Mouse (Mus musculus) liver, embryonic 16.5 days (tissue): Measurements from ENCODE around the gene Slc22a15. TPM values are rescaled to one million over a fixed set of nuclear protein-coding genes. Genes with fewer than 3 reads are reported as not detected.

ENCODE experiments used
- ATAC-seq: fragments of 200-750 bp; cut with Nextera tagmentation; 2 replicates; pipeline ENCODE4 v1.8.0; 2017; ENCODE audit warnings: low read depth, mild to moderate bottlenecking, moderate number of reproducible peaks, moderate library complexity
- H3K27ac ChIP-seq: fragments of 300-500 bp; sonication (generic); 2 replicates; pipeline ENCODE4 v1.5.1; 2014; ENCODE audit warnings: mild to moderate bottlenecking, low read length
- H3K27me3 ChIP-seq: fragments of 300-500 bp; sonication (generic); 2 replicates; pipeline ENCODE4 v1.6.1; 2014; ENCODE audit warnings: low read depth, low read length, mixed read lengths; ENCODE audit not compliant: control insufficient read depth, insufficient read depth
- H3K36me3 ChIP-seq: fragments of 300-500 bp; sonication (generic); 2 replicates; pipeline ENCODE4 v1.6.1; 2014; ENCODE audit warnings: mild to moderate bottlenecking; ENCODE audit not compliant: control insufficient read depth, insufficient read depth
- H3K4me1 ChIP-seq: fragments of 300-500 bp; sonication (generic); 2 replicates; pipeline ENCODE4 v1.6.1; 2014; ENCODE audit warnings: low read depth, low read length, mixed read lengths; ENCODE audit not compliant: control insufficient read depth
- H3K4me2 ChIP-seq: fragments of 300-500 bp; sonication (generic); 2 replicates; pipeline ENCODE4 v1.6.1; 2014; ENCODE audit warnings: low read depth, low read length, mixed read lengths
- H3K4me3 ChIP-seq: fragments of 300-500 bp; sonication (generic); 2 replicates; pipeline ENCODE4 v1.5.1; 2014; ENCODE audit warnings: low read depth, mild to moderate bottlenecking, low read length
- H3K9ac ChIP-seq: fragments of 300-500 bp; sonication (generic); 2 replicates; pipeline ENCODE4 v1.6.1; 2014; ENCODE audit warnings: low read depth, low read length
- H3K9me3 ChIP-seq: fragments of 300-500 bp; sonication (generic); replicated peaks from 2 replicates; pipeline ENCODE4 v1.6.1; 2016; ENCODE audit warnings: low read length; ENCODE audit not compliant: control insufficient read depth
- WGBS: fragments of 180-500 bp; shearing (Covaris S2); extraction: QIAGEN DNeasy Blood & Tissue Kit; methylation state at CpG from one replicate; pipeline ENCODE4 v1.1.7; 2014; ENCODE audit not compliant: insufficient replicate concordance; 5-methylcytosine and 5-hydroxymethylcytosine counted together
- polyA plus RNA-seq: library from polyadenylated mRNA; unstranded; fragments of >200 nt; fragmentation: Nextera tagmentation; extraction: Ambion mirVana; gene quantifications from 2 replicates; pipeline ENCODE4 v1.2.1, GENCODE M21; 2015

The Slc22a15 gene
- polyA plus RNA-seq, 1 experiment from 2014 or later, result 3.1 TPM

DNA sequence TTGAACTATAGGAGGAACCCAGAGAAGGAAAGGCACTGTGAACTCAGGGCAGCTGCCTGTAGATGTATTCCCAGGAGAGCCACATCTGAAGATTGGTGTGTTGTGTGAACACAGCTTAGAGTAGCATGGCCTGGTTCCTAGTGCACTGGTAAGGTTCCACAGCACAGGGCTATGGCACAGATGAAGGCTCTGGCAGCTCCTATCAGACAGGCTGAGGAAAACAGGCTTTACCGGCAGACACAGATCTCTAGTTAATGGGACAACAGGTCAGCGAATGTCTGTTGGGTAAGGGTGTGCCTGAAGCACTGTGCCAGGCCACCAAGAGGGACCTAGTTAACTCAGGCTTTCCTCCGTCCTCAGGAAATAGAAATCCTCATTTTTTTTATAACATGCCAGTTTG lies 87.3 kb downstream of the Slc22a15 start:
- no peak overlapping the region for H3K4me2 ChIP-seq
- no peaks in the 10 kb centered on the region for H3K9me3 ChIP-seq
- ATAC-seq, result no peak
- WGBS, result 72% methylated on average over 3 of the region's 3 CpGs
- no peak overlapping the region; the same call in 1 of the 2 replicates for H3K27ac ChIP-seq
- no peaks in the 10 kb centered on the region for H3K36me3 ChIP-seq
- H3K4me3 ChIP-seq, result no peak overlapping the region
- H3K9ac ChIP-seq, result no peak overlapping the region
- no peaks in the 10 kb centered on the region for H3K4me1 ChIP-seq
- H3K27me3 ChIP-seq, result no peaks in the 10 kb centered on the region

DNA sequence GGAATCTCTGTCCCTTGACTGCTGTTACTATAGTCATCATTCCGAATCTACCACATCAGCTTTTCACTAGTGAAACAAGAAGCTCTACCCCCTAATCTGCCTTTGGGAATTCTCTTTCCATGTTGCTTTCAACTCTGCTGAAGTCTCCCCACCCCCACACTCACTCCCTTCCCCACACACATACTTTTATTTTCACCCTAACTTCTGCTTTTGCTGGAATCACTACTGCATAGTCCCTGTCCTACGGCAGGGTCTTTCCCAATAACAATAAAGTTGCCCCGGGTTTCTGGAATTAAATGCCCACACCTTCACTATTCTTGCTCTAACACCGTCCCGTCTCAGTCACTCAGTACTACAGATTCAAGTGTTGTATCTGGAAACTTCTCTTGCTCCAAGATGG lies 87.7 kb downstream of the Slc22a15 start:
- H3K4me2 ChIP-seq, result peak overlapping the region; percentile 9; the same call in 1 of the 2 replicates
- H3K27ac ChIP-seq, result no peak overlapping the region; the same call in 1 of the 2 replicates
- ATAC-seq, result no peak
- no peaks in the 10 kb centered on the region for H3K4me1 ChIP-seq
- H3K27me3 ChIP-seq, result no peaks in the 10 kb centered on the region
- no peaks in the 10 kb centered on the region for H3K9me3 ChIP-seq
- H3K36me3 ChIP-seq, result no peaks in the 10 kb centered on the region
- H3K4me3 ChIP-seq, result no peak overlapping the region
- no peak overlapping the region for H3K9ac ChIP-seq
- WGBS, result 49% methylated on average over 5 of the region's 5 CpGs

DNA sequence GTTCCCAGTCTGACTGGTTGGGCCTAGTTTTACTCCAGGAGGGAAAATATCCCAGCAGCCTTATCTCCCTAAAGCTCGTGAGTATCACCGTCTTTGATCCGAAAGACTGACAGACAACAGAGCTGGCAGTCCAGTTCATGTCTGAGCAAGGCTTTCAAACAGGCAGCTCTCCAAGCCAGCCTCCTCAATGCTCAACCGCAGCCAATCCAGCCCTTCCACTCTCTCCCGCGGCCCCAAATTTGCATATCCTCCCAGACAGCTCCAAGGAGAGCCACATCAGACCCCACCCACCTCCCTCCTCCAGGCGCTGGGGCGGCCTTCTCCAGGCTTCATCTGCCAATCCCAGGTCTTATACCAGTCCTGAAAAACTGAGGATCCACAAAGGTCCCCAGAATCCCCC lies 88.2 kb downstream of the Slc22a15 start:
- H3K4me1 ChIP-seq, result no peaks in the 10 kb centered on the region
- H3K4me3 ChIP-seq, result no peak overlapping the region
- H3K27ac ChIP-seq, result no peak overlapping the region
- peak; percentile 40; the same call in 1 of the 2 replicates for ATAC-seq
- no peaks in the 10 kb centered on the region for H3K36me3 ChIP-seq
- H3K27me3 ChIP-seq, result no peaks in the 10 kb centered on the region
- peak overlapping the region; percentile 9; the same call in 1 of the 2 replicates for H3K4me2 ChIP-seq
- H3K9ac ChIP-seq, result no peak overlapping the region
- no peaks in the 10 kb centered on the region for H3K9me3 ChIP-seq
- WGBS, result 2% methylated on average over 8 of the region's 8 CpGs

DNA sequence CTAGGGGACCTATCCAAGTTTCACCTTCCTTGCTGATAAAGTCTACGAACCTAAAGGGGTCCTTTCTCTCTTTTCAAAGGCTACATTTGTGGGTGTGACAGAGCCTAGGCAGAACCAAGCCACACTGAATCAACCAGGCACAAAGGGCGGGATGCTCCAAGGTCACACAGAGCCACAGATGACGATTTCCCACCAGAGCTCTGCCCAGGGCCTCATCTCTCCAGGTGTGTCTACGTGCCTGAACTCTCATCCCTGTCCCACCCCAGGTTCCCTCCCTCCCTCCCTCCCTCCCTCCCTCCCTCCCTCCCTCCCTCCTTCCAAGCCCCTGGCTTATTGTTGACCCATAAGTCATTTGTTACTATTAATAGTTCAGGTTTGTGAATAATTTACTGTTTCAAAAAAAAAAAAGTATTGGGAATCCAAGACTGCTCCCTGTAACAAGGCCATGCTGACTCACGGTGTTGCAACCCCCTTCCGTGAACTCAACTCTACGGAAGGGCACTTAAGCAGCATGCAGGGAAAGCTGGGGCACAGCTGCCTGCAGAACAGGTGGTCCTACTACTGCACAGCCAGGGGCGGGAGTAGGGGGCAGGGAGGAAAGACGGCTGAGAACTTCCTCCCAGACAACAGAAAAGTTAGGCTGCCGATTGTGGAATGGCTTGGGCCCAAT lies 92.9 kb downstream of the Slc22a15 start:
- Histone ChIP-seq H3K9me3 (no peaks in the 10 kb centered on the region), H3K27me3 (no peaks in the 10 kb centered on the region), H3K9ac (no peak overlapping the region), H3K27ac (no peak overlapping the region), H3K4me1 (no peaks in the 10 kb centered on the region), H3K4me2 (no peak overlapping the region), H3K36me3 (no peaks in the 10 kb centered on the region), H3K4me3 (no peak overlapping the region)
- ATAC-seq, result peak; percentile 64
- WGBS, result 39% methylated on average over 10 of the region's 10 CpGs

DNA sequence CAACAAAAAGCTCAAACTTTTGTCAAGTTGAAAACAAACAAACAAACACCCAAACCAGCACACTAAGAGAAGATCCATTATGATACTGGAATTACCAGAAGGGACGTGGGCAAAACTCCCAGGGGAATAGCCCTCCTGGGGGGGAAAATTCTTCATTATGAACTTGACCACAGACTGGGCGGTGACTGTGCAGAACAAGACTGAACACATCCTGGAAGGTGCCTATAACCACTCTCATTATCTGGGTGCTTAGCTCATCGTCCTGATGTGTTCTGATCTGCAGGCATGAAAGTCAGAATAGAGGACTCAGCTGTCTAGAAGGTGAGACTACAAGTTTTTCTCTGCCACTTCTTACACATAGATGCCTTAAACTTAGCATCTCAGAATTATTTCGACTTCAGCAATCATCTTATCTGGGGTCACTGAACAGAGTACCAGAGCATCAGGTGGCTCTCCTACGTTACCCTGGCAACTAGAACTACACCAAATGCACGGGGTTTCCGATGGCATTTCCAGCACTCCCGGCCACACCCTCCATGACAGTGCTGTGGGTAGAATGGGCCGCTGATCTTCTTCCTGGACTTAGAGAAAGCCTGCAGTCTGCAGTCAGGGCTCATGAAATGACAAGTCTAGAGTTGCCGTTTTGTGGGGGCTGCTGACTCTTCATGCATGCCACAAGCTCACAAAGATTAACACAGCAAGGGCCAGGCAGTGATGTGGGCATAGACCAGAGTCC lies 94.2 kb downstream of the Slc22a15 start:
- H3K4me3 ChIP-seq, result no peak overlapping the region

DNA sequence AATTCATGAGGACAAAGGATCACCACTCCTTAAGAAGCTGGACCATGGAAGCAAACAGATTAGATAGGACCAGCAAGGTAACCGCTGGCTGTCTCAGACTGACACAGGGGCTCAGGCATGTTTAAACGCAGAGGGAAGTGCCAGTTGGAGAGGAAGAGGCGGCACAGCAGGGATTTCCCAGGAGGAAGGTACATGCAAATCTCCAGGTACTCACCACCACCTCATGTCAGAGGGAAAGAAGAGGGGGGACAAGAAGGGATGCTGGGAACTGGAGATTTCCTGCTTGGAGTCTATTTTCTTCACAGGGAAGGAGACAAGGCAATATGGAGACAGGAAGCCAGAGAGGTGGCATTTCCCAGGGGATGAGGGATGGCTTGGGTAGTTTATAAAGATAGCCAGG lies 95.7 kb downstream of the Slc22a15 start:
- Histone ChIP-seq H3K27ac (no peak overlapping the region), H3K9me3 (no peaks in the 10 kb centered on the region), H3K4me3 (no peak overlapping the region), H3K4me2 (no peak overlapping the region), H3K9ac (no peak overlapping the region), H3K36me3 (no peaks in the 10 kb centered on the region), H3K27me3 (no peaks in the 10 kb centered on the region), H3K4me1 (no peaks in the 10 kb centered on the region)
- ATAC-seq, result no peak
- 19% methylated on average over 3 of the region's 3 CpGs for WGBS

More for the DNA sequence above, 94.2 kb downstream of the Slc22a15 start:
- H3K36me3 ChIP-seq, result no peaks in the 10 kb centered on the region
- H3K27ac ChIP-seq, result no peak overlapping the region
- H3K9me3 ChIP-seq, result no peaks in the 10 kb centered on the region
- H3K9ac ChIP-seq, result no peak overlapping the region
- no peaks in the 10 kb centered on the region for H3K27me3 ChIP-seq
- H3K4me2 ChIP-seq, result no peak overlapping the region
- ATAC-seq, result no peak
- WGBS, result 51% methylated on average over 10 of the region's 10 CpGs
- H3K4me1 ChIP-seq, result no peaks in the 10 kb centered on the region

DNA sequence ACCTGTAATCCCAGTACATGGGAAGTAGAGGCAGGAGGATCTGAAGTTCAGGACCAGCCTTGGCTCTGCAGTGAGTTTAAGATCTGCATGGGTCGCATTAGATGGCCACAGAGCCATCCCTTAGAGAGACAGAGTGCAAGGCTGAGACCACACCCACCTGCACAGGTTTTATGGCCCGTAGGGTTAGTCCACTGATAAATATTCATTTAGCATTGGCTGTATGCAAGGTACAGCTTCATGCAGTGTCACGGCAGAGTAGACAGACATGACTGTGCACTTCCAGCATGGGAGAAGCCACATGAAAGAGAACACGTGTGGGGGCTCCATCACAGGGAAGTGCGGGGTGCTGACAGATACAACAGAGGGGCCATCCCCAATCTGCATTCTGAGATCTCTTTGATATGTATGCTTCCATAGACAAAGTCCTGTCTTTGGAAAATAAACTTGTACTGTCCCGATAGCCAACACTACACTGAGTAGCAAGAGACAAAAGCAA lies 97.0 kb downstream of the Slc22a15 start:
- Histone ChIP-seq H3K27me3 (no peaks in the 10 kb centered on the region), H3K9ac (no peak overlapping the region), H3K27ac (no peak overlapping the region), H3K4me1 (no peaks in the 10 kb centered on the region), H3K4me3 (no peak overlapping the region), H3K9me3 (no peaks in the 10 kb centered on the region), H3K4me2 (no peak overlapping the region), H3K36me3 (no peaks in the 10 kb centered on the region)
- ATAC-seq, result no peak
- 56% methylated on average over 6 of the region's 6 CpGs for WGBS

DNA sequence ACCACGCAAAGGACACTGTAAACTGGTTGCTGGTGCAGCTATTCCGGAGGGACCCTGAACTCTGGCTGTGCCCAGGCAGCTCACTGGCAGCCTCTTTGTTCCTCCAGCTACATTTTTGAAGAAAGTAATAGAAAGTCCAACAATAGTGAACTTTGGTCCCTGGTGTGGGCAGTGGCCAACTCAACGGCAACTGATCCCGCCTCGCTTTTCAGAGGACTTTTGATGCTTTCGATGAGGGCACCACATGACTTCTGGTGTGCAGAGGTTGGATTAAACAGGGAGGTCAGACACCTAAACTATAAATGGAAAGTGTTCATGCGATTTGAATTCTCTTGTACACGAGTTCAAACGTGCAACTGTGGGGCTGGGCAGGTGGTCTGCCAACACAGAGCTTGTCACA lies 99.9 kb downstream of the Slc22a15 start:
- no peaks in the 10 kb centered on the region for H3K36me3 ChIP-seq
- no peak overlapping the region for H3K4me2 ChIP-seq
- no peak for ATAC-seq
- H3K9ac ChIP-seq, result no peak overlapping the region
- H3K9me3 ChIP-seq, result no peaks in the 10 kb centered on the region
- no peak overlapping the region for H3K4me3 ChIP-seq
- H3K27me3 ChIP-seq, result no peaks in the 10 kb centered on the region
- H3K27ac ChIP-seq, result no peak overlapping the region
- WGBS, result 72% methylated on average over 9 of the region's 9 CpGs
- H3K4me1 ChIP-seq, result no peaks in the 10 kb centered on the region

DNA sequence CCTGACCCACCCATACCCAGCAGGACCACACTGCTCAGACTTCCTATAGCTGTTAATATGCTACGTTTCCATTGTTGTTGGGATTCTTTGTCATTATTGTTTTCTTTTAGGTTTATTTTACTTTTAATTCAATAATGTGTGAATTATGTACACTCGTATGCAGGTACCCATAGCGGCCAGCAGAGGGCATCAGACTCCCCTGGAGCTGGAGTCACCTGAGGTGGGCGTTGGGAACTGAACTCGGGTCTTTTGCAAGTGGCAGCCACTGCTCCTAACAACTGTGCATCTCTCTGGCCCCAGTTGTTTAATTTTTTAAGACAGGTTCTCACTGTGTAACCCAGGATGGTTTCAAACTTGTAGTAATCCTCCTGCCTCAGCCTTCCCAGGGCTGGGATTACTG lies 102.2 kb downstream of the Slc22a15 start:
- H3K4me2 ChIP-seq, result no peak overlapping the region
- no peaks in the 10 kb centered on the region for H3K36me3 ChIP-seq
- WGBS, result 53% methylated on average over 5 of the region's 5 CpGs
- no peaks in the 10 kb centered on the region for H3K27me3 ChIP-seq
- no peak overlapping the region for H3K4me3 ChIP-seq
- no peak overlapping the region for H3K27ac ChIP-seq
- no peaks in the 10 kb centered on the region for H3K9me3 ChIP-seq
- ATAC-seq, result no peak
- no peaks in the 10 kb centered on the region for H3K4me1 ChIP-seq
- H3K9ac ChIP-seq, result no peak overlapping the region
